Mouse (Mus musculus) heart, adult 2 months (tissue): ENCODE results near the gene Wdr18.

Source experiments
- CTCF ChIP-seq: fragments of 200-600 bp; IDR thresholded peaks from 2 replicates; pipeline ENCODE4 v1.8.1; 2022; ENCODE audit warnings: antibody characterized with exemption, mild to moderate bottlenecking, moderate library complexity
- EP300 ChIP-seq: fragments of 200-500 bp; IDR thresholded peaks from 2 replicates; pipeline ENCODE4 v1.6.1; 2011; ENCODE audit warnings: low read depth, low read length, control low read depth; ENCODE audit not compliant: insufficient read depth

GRCm38 (mm10) chr10:79970415-79971182 lies 10.6 kb downstream of the Wdr18 start, which contains the start of gene Grin3b:
- TF ChIP-seq CTCF = no peak
- no peak for TF ChIP-seq EP300
